30 mouse cellular contexts compared by ENCODE assay signal in the genomic region with DNA sequence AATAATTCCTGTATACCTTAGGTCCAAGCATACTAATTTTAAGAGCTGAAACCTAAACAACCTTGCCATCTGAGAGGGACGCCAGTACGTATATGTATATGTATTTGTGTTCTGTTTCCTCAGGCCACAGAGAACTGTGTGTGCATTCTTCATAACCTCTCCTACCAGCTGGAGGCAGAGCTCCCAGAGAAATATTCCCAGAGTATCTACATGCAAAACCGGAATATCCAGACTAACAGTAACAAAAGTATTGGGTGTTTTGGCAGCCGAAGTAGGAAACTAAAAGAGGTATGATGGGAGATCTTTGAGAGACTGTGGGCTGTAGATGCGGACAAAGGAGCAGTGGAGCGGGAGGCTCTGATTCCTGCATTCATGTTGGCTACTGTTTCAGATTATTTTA. TPM values are rescaled to one million over a fixed set of nuclear protein-coding genes. Genes with fewer than 3 reads are reported as not detected.
DNase-seq lines count a peak whose midpoint lies in the region; ATAC-seq and TF ChIP-seq lines count a peak whose summit lies in the region.
"Had no signal": no experiment of that assay in that cellular context is flagged by ENCODE, and none has a peak within 500 bp of the region (broad histone marks: within the 10 kb centered on the region; RNA-seq: fewer than 3 reads in every experiment).

No protein-coding gene starts in this region.

- no peak overlapping the region for H3K9ac ChIP-seq in heart, embryonic 13.5 days
- no peak overlapping the region for H3K9ac ChIP-seq in lung, embryonic 16.5 days (ENCODE audit: low read length)
- H3K9ac ChIP-seq: embryonic facial prominence, embryonic 15.5 days; forebrain, embryonic 13.5 days; hindbrain, embryonic 13.5 days; liver, embryonic 14.5 days; lung, embryonic 15.5 days; midbrain, embryonic 13.5 days; neural tube, embryonic 15.5 days had no signal

- H3K27ac ChIP-seq in heart, embryonic 13.5 days (replicated peaks): 0 out of 2 replicates have a peak overlapping the region, but pooled peaks have one; percentile 12
- H3K27ac ChIP-seq in lung, embryonic 16.5 days (ENCODE audit: low read length): 0 out of 2 replicates have a peak overlapping the region, but pooled peaks have one; percentile 36
- H3K27ac ChIP-seq in left cerebral cortex, adult 2 months: no peak overlapping the region
- H3K27ac ChIP-seq: embryonic facial prominence, embryonic 15.5 days; forebrain, embryonic 13.5 days; hindbrain, embryonic 13.5 days; liver, embryonic 14.5 days; lung, embryonic 15.5 days; midbrain, embryonic 13.5 days; neural tube, embryonic 15.5 days had no signal

- H3K9me3 ChIP-seq in heart, embryonic 13.5 days: no peaks in the 10 kb centered on the region
- no peaks in the 10 kb centered on the region for H3K9me3 ChIP-seq in lung, embryonic 16.5 days (ENCODE audit: control insufficient read depth, low read length)
- H3K9me3 ChIP-seq: embryonic facial prominence, embryonic 15.5 days; forebrain, embryonic 13.5 days; hindbrain, embryonic 13.5 days; lung, embryonic 15.5 days; megakaryocyte, embryonic 14.5 days; midbrain, embryonic 13.5 days; neural tube, embryonic 15.5 days had no signal

- ATAC-seq in heart, embryonic 13.5 days (ENCODE audit: extremely low read depth, insufficient number of reproducible peaks, low FRiP score, low TSS enrichment): no peak
- peak; percentile 52; the same call in 1 of the 2 replicates for ATAC-seq in lung, embryonic 16.5 days (ENCODE audit: low read depth)
- ATAC-seq: CD4-positive, CD25-positive, alpha-beta regulatory T cell, adult 4 months; forebrain, embryonic 13.5 days; intestine, embryonic 16.5 days; midbrain, embryonic 13.5 days had no signal

- intact Hi-C loops in left cerebral cortex, adult 2 months (cut with DNase I): no loop called here

- peaks cover 74% of the 10 kb centered on the region for H3K36me3 ChIP-seq in heart, embryonic 13.5 days
- H3K36me3 ChIP-seq in lung, embryonic 16.5 days (ENCODE audit: control insufficient read depth, insufficient read depth, low read length): no peaks in the 10 kb centered on the region
- H3K36me3 ChIP-seq: embryonic facial prominence, embryonic 15.5 days; hindbrain, embryonic 13.5 days; lung, embryonic 15.5 days; midbrain, embryonic 13.5 days; neural tube, embryonic 15.5 days had no signal

- H3K4me2 ChIP-seq in heart, embryonic 13.5 days: no peak overlapping the region
- no peak overlapping the region for H3K4me2 ChIP-seq in lung, embryonic 16.5 days (ENCODE audit: low read depth, low read length)
- H3K4me2 ChIP-seq: embryonic facial prominence, embryonic 15.5 days; forebrain, embryonic 13.5 days; heart, embryonic 11.5 days; hindbrain, embryonic 13.5 days; lung, embryonic 15.5 days; midbrain, embryonic 13.5 days; neural tube, embryonic 15.5 days had no signal

- no peak for DNase-seq in heart, adult 8-10 months (ENCODE audit: low spot score)
- no peak for DNase-seq in lung, postnatal 4 days
- DNase-seq in lung, postnatal 10 days: peak; percentile 2
- no peak for DNase-seq in gastrocnemius, adult 8-10 months (ENCODE audit: low spot score in 2 of 2)
- no peak for DNase-seq in left cerebral cortex, adult 2 months (ENCODE audit: extremely low spot score in 1 of 2, low spot score in 2 of 2)
- DNase-seq: adrenal gland, postnatal 14 days; cerebellum, adult 11 months; cerebellum, adult 9-10 months; cerebellum, postnatal 36 days; gastrocnemius, postnatal 36 days; heart, postnatal 4 days; kidney, adult 9 months; kidney, postnatal 10 days; liver; retina, postnatal 1 day; right cerebral cortex, postnatal 14 days; thymus, postnatal 4 days had no signal

- 86% methylated on average over 6 of the region's 6 CpGs for WGBS in heart, embryonic 13.5 days
- WGBS in lung, embryonic 16.5 days: 66% methylated on average over 6 of the region's 6 CpGs

- H3K4me3 ChIP-seq in heart, embryonic 13.5 days: no peak overlapping the region
- no peak overlapping the region for H3K4me3 ChIP-seq in lung, embryonic 16.5 days (ENCODE audit: low read length)
- H3K4me3 ChIP-seq in left cerebral cortex, adult 2 months: no peak overlapping the region
- H3K4me3 ChIP-seq: embryonic facial prominence, embryonic 15.5 days; forebrain, embryonic 13.5 days; hindbrain, embryonic 13.5 days; lung, embryonic 15.5 days; midbrain, embryonic 13.5 days; neural tube, embryonic 15.5 days had no signal

- H3K4me1 ChIP-seq in heart, embryonic 13.5 days: peaks cover 35% of the 10 kb centered on the region
- peaks cover 5% of the 10 kb centered on the region; the same call in 1 of the 2 replicates for H3K4me1 ChIP-seq in lung, embryonic 16.5 days (replicated peaks; ENCODE audit: control insufficient read depth, insufficient read depth, low read length)
- H3K4me1 ChIP-seq: embryonic facial prominence, embryonic 15.5 days; forebrain, embryonic 13.5 days; hindbrain, embryonic 13.5 days; lung, embryonic 15.5 days; midbrain, embryonic 13.5 days; neural tube, embryonic 15.5 days had no signal

- no peak for TF ChIP-seq CTCF in left cerebral cortex, adult 2 months (IDR thresholded peaks at IDR 0.05)

- no peaks in the 10 kb centered on the region for H3K27me3 ChIP-seq in heart, embryonic 13.5 days (replicated peaks)
- H3K27me3 ChIP-seq in lung, embryonic 16.5 days (ENCODE audit: control insufficient read depth, insufficient read depth, low read depth, low read length): no peaks in the 10 kb centered on the region
- H3K27me3 ChIP-seq: embryonic facial prominence, embryonic 15.5 days; forebrain, embryonic 13.5 days; hindbrain, embryonic 13.5 days; lung, embryonic 15.5 days; megakaryocyte, embryonic 14.5 days; midbrain, embryonic 13.5 days; neural tube, embryonic 15.5 days had no signal

RNA-seq across cellular contexts. Expression of a gene that starts 41.3 kb away (rescaled TPM):
- 39.2 and 42.8 TPM in 2 replicates for polyA plus RNA-seq in heart, embryonic 13.5 days (2015; fragmentation: Nextera tagmentation; extraction: Ambion mirVana)
- 10 to 100 TPM; 40.2 to 43.6 (median 42.0) TPM for total RNA-seq in heart, adult 8-10 months (2022)
- polyA plus RNA-seq in lung, embryonic 16.5 days (2015; fragmentation: Nextera tagmentation; extraction: Ambion mirVana): 23.6 and 29.3 TPM in 2 replicates
- 10 to 100 TPM; 16.5 to 18.6 (median 17.7) TPM for total RNA-seq in gastrocnemius, adult 8-10 months (2022)
- total RNA-seq in left cerebral cortex, adult 2 months (2021): 10 to 100 TPM; 24.1 to 28.3 TPM

RNA-seq across cellular contexts. Expression of a gene that starts 48.4 kb away (rescaled TPM):
- 108 and 111 TPM in 2 replicates for polyA plus RNA-seq in heart, embryonic 13.5 days (2015; fragmentation: Nextera tagmentation; extraction: Ambion mirVana)
- 100 to 1,000 TPM; 140 to 155 (median 148) TPM for total RNA-seq in heart, adult 8-10 months (2022)
- 11.9 and 12.9 TPM in 2 replicates for polyA plus RNA-seq in lung, embryonic 16.5 days (2015; fragmentation: Nextera tagmentation; extraction: Ambion mirVana)
- total RNA-seq in gastrocnemius, adult 8-10 months (2022): 1 to 10 TPM; 3.8 to 5.3 (median 4.5) TPM
- total RNA-seq in left cerebral cortex, adult 2 months (2021): 1 to 10 TPM; 5.9 to 9.6 TPM

Comparison
In these comparisons a context has a peak if more than half of its experiments do, and no peak if none do; other contexts are left out.
1. RNA of a gene that starts 48.4 kb away (total RNA-seq): 140 to 155 TPM in heart, adult 8-10 months; 5.9 to 9.6 TPM in left cerebral cortex, adult 2 months and 3.8 to 5.3 TPM in gastrocnemius, adult 8-10 months; every median in the first group is over 10 times any median in the second.